Mouse (Mus musculus): ENCODE measurements at regions not wholly inside any gene's neighbourhood (a gene's known extent, or its start where the extent isn't known, plus 50 kb on each side); places are given as distances from the start of the nearest gene placed in this dataset.

DNA sequence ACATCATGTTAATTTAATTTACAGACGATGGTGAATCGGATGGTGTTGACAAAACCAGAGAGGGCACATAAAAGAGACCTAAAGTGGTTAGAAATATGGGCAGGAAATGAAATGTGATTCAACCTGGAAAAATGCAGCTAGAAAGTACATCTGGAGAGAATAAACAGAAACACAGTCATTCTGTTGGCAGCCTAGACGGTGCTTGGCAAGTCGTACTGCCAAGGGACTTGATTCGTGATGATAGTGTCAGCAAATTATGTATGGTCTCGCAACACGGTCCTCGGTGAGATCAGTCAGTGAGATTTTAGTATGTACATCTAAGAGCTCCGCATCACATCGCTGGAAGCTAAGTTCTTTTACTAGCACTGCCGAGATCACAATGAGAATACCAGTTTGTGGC is 338.3 kb upstream of the Pmfbp1 start:
- peak; percentile 52 for DNase-seq

DNA sequence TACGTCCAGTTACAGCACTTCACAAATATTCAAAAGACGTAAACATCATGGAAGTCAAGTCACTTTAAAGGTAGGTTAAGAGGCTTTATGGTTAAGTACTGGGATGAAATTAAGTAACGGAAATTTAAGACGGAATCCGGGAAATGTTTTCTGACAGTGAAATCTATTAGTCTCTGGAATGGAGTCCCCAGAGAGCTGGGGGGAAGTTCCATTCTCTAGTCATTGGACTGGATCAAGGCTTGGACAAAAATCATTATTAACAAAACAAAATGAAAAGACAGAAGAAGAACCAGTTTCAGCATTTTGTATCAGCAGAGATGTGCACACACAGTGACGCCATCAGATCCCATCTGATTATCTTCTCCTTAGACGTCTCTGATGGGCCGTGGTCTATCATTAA is 337.8 kb upstream of the Pmfbp1 start:
- no peak for DNase-seq

DNA sequence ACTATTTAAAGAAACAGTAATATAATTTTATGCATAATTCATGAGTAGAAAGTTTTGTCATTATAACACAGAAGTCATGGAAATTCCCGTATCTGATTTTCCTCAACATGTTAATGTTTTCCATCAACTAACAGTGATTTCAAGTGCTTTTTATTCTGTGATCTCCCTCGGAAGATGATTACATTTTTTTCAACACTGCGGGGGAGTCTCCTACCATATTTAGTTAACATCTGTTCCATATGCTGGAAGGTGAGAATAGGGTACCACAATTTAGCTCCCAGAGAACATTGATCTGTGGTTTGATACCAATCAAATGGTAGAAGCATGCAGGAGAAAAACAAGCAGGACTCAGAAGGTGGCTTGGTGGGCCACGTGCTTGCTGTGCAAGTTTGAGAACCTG is 321.1 kb upstream of the Pmfbp1 start:
- DNase-seq: no peak

DNA sequence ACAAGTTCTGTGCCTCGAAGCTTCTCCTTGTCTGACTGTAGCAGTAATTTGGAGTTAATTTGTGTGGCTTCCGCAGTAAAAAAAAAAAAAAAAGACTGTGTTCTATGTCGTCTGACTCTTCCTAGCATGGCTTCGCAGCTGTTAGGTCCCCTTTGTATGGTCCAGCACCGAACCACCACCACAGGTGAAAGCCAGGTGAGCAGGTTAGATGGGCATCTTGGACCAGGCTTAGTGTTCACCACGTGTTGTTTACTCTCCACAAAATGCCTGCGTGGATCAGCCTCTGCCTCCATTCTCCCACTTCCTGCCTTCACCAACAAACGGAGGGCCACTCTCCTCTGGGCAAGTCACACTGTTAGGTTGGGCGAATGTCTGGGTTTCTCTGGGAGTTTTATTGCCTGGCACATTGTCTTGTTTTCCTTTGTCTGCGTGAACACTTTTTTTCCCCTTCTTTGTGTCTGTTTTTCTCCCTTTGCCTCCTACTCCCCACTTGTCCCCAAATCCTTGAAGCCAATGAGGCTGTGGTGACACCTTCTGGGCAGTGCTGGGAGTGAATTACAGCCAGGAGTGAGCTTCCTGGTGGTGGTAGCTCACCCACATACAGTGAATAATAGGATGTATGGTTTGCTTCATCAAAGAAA is 308.1 kb upstream of the Pmfbp1 start:
- peak; percentile 81 for DNase-seq

DNA sequence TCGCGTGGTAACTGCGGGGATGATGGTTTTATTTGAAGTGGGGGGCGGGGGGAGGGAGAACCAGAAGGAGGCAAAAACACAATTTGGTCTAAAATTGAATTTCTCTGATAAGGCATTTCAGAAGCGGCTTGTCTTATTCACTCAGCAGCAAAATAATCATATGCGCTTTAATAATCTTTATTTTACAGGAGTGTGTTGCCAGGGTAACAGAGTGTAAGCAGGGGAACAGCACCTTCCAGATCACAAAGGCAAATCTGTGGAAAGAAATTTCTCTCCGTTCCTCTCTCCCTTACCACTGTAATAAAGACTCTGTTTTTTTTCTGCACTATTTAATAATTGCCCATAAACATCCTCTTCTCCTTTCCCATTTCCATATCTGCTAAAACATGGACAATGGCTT is 306.2 kb upstream of the Pmfbp1 start:
- DNase-seq: no peak

DNA sequence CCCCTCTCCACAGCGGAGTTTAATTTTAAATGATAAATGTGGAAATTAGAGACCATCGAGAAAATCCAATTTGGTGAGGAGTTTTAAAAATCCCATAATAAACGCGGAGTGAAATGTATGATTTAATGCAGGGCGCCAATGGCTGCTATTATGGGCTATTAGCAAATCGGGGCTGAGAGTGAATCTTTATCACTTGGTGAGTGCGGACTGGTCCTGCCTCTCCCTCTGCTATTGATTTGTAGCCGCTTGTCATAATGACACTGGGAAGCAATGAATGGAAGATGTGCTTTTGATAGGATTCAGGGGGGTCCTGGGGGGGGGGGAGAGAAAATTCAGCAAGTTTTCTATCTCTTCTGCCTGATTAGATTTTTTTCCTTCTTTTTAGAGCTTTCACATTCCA is 279.6 kb upstream of the Pmfbp1 start:
- no peak for DNase-seq

DNA sequence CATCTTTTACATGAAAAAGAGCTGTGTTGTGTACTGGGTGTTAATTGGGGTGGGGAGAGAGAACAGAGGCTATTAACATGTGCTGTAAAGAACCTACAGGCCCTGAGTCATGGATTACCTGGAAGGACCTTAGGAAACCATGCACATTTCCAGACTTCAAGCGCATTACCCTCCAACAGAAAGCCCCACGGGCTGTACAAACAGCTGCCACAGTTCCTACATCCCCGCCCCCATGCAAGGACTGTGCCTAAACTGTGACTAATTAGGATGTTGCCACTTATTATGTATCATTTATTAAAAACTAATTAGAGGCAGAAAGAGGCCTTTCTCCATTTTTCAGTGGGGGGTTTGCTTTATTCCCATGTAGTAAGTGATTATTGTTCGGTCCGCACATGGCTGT is 277.5 kb upstream of the Pmfbp1 start:
- DNase-seq: no peak

DNA sequence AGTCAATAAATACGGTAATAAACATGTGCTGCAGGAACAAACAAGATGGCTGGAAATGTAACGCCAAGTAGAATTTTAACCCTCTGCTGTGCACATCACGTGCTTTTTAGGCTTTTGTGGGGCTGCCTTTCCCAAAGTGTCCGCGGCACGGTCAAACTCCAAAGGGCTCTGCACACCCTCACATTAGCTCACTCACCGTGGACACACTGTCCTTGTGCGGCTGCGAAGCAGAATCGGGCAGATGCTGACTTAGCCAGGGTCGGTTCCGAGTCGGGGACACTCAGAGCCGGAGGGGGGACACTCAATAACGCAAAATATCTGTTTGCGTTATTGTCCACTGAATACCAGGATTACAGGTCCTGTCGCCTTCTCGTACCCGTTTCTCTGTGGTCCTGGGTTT is 276.5 kb upstream of the Pmfbp1 start:
- DNase-seq: peak; percentile 49

DNA sequence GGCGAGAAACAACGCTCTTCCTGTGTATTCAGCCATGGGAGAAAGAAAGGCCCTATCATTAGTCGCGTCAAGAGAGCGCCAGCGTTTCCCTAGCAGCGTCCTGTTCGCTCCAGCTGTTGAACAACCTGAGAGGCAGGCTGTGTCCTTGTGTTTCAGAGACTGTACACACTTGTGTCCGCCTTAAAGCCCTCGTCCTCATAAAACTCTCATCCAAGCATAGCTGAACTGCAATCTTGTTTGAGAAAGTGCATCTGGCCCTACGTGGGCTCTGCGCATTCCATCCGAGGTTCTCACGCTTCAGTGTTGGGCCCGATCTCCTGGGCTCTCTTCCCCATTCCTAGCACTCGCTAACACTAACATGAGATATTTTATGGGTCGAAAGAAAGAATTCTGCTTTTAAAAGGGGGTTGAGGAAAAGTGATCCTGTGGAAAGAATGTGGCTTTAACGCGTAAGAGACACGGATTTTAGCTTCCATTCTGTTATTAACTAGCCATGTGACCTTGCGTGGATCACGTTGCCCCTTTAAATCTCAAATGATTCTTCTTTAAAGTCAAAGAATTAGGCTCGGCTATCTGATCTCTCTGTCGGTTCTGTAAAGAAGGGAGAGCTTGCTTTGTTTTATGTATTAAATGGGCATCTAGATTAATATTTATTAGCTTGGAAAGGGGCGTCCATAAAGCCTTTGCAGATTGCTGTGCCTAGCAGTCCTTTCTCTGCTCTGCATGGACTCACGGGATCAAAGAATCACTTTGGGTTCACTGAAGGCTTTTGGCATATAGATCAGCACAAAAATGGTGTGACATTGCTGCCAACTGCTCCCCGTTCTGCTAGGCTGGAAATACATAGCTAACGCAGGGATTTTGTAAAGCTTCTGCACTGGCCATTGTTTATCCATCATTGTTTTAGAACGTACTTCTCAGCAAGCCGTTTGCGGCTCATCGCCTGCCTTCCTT is 261.3 kb upstream of the Pmfbp1 start:
- no peak for DNase-seq

DNA sequence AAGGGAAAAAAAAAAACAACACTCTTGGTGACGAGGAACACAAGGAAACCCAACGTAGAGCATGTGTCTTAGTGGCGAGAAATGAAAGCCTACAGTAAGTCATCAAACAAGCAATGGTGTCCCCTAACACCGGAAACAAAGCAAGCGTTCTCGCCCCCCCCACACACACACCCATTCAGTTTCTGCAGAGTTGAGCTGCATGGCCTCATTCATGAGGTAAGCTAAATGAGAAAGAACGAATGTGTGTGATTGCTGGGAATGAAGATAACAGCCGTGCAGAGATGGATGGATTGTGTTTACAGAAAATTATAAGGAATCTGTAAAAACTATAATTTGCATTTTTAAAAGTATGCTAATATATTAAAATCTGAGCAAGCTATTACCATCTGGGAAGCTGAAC is 248.3 kb upstream of the Pmfbp1 start:
- DNase-seq: no peak

DNA sequence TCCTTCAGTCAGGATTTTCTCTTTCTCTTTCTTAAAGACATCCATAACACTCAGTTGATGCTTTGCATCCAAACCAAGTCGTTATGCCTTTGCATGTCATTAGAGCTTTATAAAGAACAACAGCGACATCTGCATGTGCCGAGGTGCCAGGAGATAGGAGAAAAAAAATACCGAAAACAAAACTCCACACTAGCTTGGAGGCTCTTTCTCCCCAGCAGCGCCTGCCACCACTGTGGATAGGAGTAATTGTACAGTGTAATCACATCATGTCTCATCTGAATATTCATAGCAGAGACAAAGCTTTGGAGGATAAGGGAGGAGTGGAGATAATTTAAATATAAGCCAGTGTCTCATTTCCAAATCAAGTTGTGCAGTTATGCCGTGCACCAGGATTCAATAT is 246.0 kb upstream of the Pmfbp1 start:
- no peak for DNase-seq

DNA sequence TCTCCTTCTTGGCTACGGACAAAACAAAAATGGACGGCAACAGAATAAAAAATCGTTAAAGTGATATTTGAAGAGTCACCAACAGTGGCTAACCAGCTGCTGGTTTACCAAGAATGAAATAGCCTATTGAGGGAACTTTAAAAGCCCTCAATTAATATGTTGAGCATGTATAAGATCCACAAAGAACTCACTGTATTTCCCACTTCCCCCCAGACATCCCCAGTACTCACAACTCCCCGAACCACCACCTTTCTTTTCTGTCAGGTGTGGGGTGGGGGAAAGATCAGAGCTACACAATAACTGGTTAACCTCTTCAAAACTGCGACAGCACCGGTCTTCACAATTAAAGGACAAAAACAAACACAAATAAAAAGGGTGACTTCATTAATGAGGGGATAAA is 245.5 kb upstream of the Pmfbp1 start:
- no peak for DNase-seq

DNA sequence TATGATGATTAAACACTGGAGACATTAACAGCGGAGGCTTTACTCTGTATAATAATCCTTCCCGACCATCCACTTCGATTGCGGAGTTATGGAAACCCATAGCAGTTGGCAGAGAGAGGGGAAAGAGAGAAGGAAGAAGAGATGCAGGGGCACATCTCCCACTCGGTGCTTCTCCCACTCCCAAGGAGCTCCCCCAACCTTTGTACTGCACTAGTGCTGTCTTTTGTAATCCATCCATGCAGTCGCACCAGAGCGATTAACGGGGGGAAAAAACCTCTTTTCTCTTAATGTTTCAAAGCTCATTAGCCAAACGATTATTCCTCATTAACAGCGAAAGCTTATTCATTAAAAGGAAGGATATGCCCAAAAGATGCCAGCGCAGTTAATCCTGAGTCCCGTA is 244.6 kb upstream of the Pmfbp1 start:
- no peak for DNase-seq

DNA sequence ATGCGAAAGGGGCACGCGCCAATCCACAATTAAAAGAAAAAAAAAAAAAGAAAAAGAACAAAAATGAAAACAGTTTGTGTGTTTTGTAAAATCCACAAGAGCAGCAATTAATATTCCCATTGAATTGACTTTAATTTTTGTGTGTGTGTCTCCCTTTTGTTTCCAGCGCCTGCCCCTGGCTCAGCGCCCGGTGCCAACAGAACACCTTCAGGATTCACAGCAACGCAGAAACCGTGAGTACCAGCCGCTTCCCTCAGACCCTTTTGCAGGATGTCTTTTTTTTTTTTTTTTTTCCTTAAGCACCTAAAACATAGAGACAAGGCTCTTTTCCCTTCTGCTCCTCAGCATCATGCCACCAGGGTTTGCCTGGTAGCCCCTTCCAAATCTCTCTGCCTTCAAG is 244.1 kb upstream of the Pmfbp1 start:
- no peak for DNase-seq

DNA sequence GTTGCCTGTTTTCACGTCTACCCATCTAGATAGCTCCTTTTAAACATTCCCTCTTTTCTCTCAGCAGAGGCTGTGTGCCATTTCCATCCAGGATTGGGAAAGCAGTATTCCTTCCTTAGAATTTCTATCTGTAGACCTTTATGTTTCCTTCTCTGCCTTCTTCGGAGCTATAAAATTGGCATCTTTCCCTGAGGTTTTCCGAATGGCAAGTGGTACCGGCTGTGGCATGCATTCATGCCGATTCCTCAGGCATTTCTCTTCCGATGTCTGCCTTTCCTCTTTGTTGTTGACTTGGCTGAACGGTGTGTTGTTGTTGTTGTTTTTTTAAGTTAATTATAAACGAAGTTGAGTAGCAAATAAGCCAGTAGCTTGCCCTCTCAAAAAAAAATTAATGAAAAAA is 243.3 kb upstream of the Pmfbp1 start:
- no peak for DNase-seq

DNA sequence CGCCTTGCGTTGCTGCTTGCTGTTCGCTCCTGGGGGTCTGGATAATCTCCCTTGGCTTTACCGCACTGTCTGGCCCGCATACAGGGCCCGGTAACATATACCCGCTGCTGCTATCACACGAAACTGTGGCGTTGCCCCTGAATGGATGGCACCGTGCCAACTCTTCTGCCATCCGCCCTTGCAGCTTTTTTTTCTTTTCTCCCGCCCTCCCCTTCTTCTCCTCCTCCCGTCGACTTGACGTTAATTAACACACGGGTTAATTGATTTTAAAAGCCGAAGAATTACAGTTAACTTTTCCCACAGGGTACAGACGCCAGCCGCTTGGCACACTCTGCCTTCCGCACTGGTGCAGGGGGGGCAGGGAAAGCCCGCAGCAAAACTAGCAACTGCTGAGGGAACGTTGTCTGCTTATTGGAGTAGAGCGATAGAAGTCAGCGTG is 242.4 kb upstream of the Pmfbp1 start:
- DNase-seq: no peak

DNA sequence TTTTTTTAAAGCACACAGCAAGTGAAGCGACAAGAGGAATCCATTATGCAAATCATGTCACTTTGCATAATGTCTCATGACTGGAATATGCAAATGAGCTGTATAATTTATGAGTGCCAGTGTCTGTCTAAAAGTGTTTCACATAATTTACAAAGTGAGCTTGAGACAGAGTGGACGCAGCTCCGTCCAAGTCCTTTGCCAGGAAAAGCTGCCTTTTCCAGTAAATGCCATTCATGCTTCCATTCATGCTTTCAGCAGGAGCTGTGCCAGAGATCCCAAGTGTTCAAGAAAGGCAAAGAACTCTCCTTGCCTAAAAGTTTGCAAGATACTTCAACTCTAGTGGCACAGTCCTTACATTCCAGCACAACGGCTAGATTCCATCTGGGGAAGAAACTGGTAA is 241.4 kb upstream of the Pmfbp1 start:
- DNase-seq: no peak

DNA sequence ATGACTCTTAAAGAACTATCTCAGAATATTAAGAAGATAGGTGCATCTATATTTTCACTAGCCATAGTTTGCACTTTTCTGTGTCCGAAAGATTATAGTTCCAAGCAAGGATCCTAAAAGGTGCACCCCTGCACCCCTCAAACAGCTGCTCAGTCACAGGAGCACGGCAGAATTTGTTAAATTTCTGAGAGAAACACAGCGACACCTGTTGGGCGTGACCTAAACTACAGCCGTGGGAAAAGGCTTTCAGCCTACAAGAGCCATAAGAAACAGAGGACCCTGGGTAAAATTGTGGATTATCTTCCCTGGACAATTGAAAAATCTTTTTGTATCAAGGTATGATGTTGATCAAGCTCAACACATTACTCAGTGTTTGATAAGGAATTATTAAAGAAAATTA is 214.7 kb upstream of the Pmfbp1 start:
- DNase-seq: peak; percentile 62

DNA sequence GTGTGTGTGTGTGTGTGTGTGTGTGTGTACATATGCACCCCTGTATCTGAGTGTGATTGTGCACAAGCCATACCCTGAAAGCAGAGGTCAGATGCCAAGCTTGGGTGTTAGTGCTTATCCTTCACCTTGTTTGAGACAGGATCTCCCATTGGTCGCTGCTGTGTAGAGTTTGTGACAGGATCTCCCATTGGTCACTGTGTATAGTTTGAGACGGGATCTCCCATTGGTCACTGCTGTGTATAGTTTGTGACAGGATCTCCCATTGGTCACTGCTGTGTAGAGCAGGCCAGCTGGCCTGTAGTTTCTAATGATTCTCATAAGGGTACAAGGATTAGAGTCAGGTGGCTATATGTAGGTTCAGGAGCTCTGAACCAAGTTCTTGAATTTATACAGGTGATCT is 213.3 kb upstream of the Pmfbp1 start:
- peak; percentile 3 for DNase-seq

DNA sequence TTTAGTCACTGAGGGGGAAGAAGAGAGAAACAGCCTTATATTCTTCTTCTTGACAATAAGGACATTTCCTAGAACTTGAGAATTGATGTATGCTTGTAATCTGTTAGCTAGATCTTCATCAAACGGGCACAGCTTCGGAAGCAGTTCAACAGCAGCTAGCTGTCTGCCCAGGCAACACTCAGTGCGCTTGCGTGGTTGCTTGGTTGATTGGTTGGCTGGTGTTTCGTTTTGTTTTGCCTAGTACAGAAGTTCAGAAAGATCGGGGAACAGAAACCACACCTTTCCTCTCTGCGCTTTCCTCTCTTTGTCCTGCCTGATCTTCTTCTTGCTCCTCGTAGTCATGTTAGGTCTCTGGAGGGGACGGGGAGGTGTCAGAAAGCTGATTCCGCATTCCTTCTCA is 212.2 kb upstream of the Pmfbp1 start:
- no peak for DNase-seq

DNA sequence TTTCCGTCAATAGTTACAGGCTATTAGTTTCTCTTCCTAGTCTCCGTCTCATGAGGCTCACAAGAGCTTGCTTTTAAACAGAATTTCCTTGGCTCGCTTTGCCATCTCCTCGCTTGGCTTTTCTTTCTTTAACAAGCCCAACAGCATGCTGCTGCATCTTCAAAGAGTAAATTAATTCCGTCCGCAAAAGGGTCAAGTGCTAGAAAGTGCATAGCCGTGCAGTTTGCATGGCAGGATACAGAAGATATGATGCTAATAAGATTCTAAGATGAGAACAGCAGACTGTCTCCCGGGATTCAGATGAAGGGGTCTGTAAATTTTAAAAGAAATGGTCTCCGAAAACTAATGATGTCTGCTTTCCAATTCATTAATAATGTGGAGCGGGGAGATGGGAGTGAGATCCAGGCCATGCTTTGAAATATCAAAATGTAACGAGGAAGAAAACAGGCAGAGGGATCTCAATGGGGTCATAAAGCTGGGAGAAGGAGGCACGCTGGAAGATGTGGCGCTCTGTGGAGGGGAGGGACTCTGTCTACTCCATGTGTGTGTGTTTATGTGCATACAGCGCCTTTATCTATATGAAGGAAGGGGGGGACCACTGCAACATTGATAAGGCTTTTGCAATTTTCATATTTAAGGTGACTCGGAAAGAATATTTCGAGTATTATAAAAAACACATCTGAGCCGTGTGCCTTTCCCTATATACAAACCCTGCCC is 183.0 kb upstream of the Pmfbp1 start:
- no peak for DNase-seq

DNA sequence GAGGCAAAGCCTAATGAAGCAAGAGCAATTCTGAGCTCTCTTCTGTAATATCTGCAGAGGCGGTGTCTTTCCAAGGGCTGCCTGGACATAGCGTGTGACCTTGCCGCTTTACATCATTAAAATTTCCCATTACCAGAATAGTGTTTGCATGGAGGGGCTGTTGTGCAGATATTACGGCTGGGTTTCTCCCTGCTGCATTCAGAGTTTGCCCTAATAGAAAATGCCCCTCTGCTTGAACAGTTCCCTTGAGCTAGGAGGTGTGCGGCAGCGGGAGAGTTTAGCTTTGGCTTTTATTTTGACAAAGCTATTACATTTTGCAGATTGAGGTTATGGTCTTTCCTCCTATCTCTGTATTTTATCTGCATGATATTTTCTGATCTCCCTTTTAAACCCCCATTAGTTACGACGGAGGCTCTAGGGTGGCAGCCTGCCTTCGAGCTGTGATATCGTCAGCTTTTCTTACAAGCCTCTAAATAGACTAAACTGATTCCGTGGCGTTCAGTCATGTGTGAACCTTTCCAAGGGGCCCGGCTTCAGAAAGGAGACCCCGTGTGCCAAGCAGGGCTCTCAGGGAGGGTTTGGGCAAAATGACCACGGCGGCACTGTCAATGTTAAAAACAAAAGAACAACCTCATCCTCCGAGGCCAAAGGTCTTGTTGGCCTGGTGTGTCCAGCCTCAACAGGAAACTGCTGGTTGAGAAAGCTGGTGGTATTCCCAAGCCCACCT is 182.2 kb upstream of the Pmfbp1 start:
- DNase-seq: no peak

DNA sequence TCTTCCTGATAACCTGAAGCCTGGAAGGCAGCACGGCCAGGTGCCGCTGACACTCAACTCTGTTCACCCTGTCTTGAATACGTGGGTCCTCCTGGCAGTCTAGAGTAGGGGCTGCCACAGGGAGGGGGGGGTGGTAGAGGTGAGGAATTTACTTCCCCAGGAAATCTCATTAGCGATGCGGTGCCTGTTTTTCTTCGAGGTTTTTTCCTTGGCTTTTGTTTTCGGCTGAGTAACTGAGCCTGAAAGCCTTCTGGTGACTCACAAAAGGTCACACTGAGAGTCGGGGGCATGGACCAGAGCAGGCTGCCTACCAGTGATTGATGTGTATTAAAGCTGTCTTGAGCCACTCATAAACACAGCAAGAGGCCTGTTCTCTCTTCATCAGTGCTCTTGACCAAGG is 181.1 kb upstream of the Pmfbp1 start:
- DNase-seq: no peak
